ENCODE assay signal across 16 mouse cellular contexts in the genomic region with DNA sequence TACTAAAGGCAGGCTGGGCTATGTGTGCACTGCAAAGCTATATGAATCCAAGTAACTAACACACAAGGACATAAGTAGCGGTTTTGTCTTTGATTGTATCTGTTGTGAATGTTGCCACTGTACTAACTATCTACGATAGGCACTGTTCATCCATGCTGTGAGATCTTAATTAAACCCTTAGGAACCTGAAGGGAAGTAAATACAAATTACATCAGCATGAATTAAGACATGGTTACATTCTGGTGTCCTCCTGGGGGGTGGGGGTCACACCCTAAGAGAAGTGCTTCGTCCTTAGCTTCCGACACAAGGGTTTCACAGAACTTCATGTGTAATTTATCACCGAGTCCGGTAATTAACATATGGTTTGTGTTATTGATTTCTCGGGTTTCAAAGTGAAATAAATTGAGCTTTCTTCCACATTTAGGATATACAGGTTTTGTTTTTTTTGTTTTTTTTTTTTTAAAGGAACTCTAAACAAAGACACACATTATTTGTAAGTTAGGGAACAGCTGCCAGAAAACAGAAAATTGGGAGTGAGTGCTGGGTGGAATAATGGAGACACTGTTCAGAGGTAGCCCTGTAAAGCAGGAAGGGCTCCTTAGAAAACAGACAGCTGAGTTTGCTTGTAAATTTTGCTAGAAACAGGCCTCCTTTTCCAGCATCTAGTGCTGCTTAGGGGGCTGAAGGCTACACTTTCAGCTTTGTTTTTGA. TPM values are rescaled to one million over a fixed set of nuclear protein-coding genes. Genes with fewer than 3 reads are reported as not detected.
DNase-seq lines count a peak whose midpoint lies in the region; ATAC-seq lines count a peak whose summit lies in the region.
"Had no signal": no experiment of that assay in that cellular context is flagged by ENCODE, and none has a peak within 500 bp of the region (broad histone marks: within the 10 kb centered on the region; RNA-seq: fewer than 3 reads in every experiment).

No protein-coding gene starts in this region.

- H3K27ac ChIP-seq in hindbrain, embryonic 13.5 days = peak overlapping the region; percentile 23; the same call in 1 of the 2 replicates
- no peak overlapping the region for H3K27ac ChIP-seq in hindbrain, embryonic 10.5 days
- peak overlapping the region; percentile 60 for H3K27ac ChIP-seq in embryonic facial prominence, embryonic 13.5 days
- no peak overlapping the region for H3K27ac ChIP-seq in kidney, embryonic 16.5 days (ENCODE audit: low read length)
- H3K27ac ChIP-seq in kidney, embryonic 14.5 days (ENCODE audit: low read depth, low read length) = no peak overlapping the region
- H3K27ac ChIP-seq: embryonic facial prominence, embryonic 15.5 days; heart, adult 2 months; intestine, embryonic 15.5 days had no signal

- H3K27me3 ChIP-seq in hindbrain, embryonic 13.5 days = no peaks in the 10 kb centered on the region
- no peaks in the 10 kb centered on the region for H3K27me3 ChIP-seq in hindbrain, embryonic 10.5 days (ENCODE audit: insufficient read depth, poor library complexity, severe bottlenecking)
- no peaks in the 10 kb centered on the region for H3K27me3 ChIP-seq in embryonic facial prominence, embryonic 13.5 days
- H3K27me3 ChIP-seq in kidney, embryonic 16.5 days (ENCODE audit: insufficient read depth, low read length) = no peaks in the 10 kb centered on the region
- H3K27me3 ChIP-seq in kidney, embryonic 14.5 days (ENCODE audit: control insufficient read depth, insufficient read depth, low read length) = no peaks in the 10 kb centered on the region
- H3K27me3 ChIP-seq: embryonic facial prominence, embryonic 15.5 days; intestine, embryonic 15.5 days had no signal

- peaks cover 13% of the 10 kb centered on the region for H3K4me1 ChIP-seq in hindbrain, embryonic 13.5 days (replicated peaks)
- peaks cover 6% of the 10 kb centered on the region for H3K4me1 ChIP-seq in hindbrain, embryonic 10.5 days (replicated peaks)
- peaks cover 9% of the 10 kb centered on the region; the same call in 1 of the 2 replicates for H3K4me1 ChIP-seq in embryonic facial prominence, embryonic 13.5 days
- no peaks in the 10 kb centered on the region for H3K4me1 ChIP-seq in kidney, embryonic 16.5 days (ENCODE audit: insufficient read depth, low read length)
- no peaks in the 10 kb centered on the region for H3K4me1 ChIP-seq in kidney, embryonic 14.5 days (ENCODE audit: control insufficient read depth, insufficient read depth, low read length)
- H3K4me1 ChIP-seq: embryonic facial prominence, embryonic 15.5 days; intestine, embryonic 15.5 days had no signal

- H3K36me3 ChIP-seq in hindbrain, embryonic 13.5 days = no peaks in the 10 kb centered on the region
- H3K36me3 ChIP-seq in hindbrain, embryonic 10.5 days = no peaks in the 10 kb centered on the region
- H3K36me3 ChIP-seq in embryonic facial prominence, embryonic 13.5 days = no peaks in the 10 kb centered on the region
- H3K36me3 ChIP-seq in kidney, embryonic 16.5 days (ENCODE audit: insufficient read depth, low read length) = no peaks in the 10 kb centered on the region
- peaks cover 3% of the 10 kb centered on the region; the same call in 1 of the 2 replicates for H3K36me3 ChIP-seq in kidney, embryonic 14.5 days (ENCODE audit: control insufficient read depth, insufficient read depth, low read length)
- H3K36me3 ChIP-seq: embryonic facial prominence, embryonic 15.5 days; intestine, embryonic 15.5 days had no signal

- 40% methylated on average over 7 of the region's 7 CpGs for WGBS in hindbrain, embryonic 13.5 days
- WGBS in hindbrain, embryonic 10.5 days = 64% methylated on average over 7 of the region's 7 CpGs
- WGBS in embryonic facial prominence, embryonic 13.5 days = 20% methylated on average over 7 of the region's 7 CpGs
- WGBS in kidney, embryonic 16.5 days = 44% methylated on average over 7 of the region's 7 CpGs
- 45% methylated on average over 7 of the region's 7 CpGs for WGBS in kidney, embryonic 14.5 days

- H3K4me2 ChIP-seq in hindbrain, embryonic 13.5 days = no peak overlapping the region
- H3K4me2 ChIP-seq in embryonic facial prominence, embryonic 13.5 days = no peak overlapping the region
- H3K4me2 ChIP-seq in kidney, embryonic 16.5 days (replicated peaks; ENCODE audit: low read depth, low read length) = no peak overlapping the region
- H3K4me2 ChIP-seq in kidney, embryonic 14.5 days (replicated peaks; ENCODE audit: low read depth, low read length) = no peak overlapping the region
- H3K4me2 ChIP-seq: embryonic facial prominence, embryonic 15.5 days; intestine, embryonic 15.5 days had no signal

- ATAC-seq in hindbrain, embryonic 13.5 days (ENCODE audit: low FRiP score) = no peak
- no peak for ATAC-seq in embryonic facial prominence, embryonic 13.5 days (ENCODE audit: insufficient number of reproducible peaks, insufficient read depth, low FRiP score, low TSS enrichment, low read depth)
- ATAC-seq in granulocyte monocyte progenitor cell, adult 5-6 weeks (replicated peaks; ENCODE audit: poor library complexity, severe bottlenecking) = peak; percentile 34
- no peak for ATAC-seq in kidney, embryonic 16.5 days (ENCODE audit: low FRiP score, low TSS enrichment)
- no peak for ATAC-seq in kidney, embryonic 14.5 days (ENCODE audit: low FRiP score, low TSS enrichment)
- ATAC-seq: intestine, embryonic 15.5 days had no signal

- no peaks in the 10 kb centered on the region for H3K9me3 ChIP-seq in hindbrain, embryonic 13.5 days
- no peaks in the 10 kb centered on the region for H3K9me3 ChIP-seq in hindbrain, embryonic 10.5 days
- H3K9me3 ChIP-seq in embryonic facial prominence, embryonic 13.5 days = no peaks in the 10 kb centered on the region
- no peaks in the 10 kb centered on the region for H3K9me3 ChIP-seq in kidney, embryonic 16.5 days (ENCODE audit: low read length)
- no peaks in the 10 kb centered on the region for H3K9me3 ChIP-seq in kidney, embryonic 14.5 days (ENCODE audit: control insufficient read depth, low read length)
- H3K9me3 ChIP-seq: embryonic facial prominence, embryonic 15.5 days; intestine, embryonic 15.5 days had no signal

- no peak for DNase-seq in hindbrain, embryonic 10.5 days (ENCODE audit: low spot score)
- DNase-seq in mesoderm, embryonic 11.5 days (ENCODE audit: low read depth, low spot score) = peak; percentile 28
- no peak for DNase-seq in MN1 (ENCODE audit: low spot score)
- DNase-seq: adrenal gland, adult 8-10 months; B cell, adult 2 months; cerebellum, postnatal 14 days; heart, adult 2 months; heart, postnatal 10 days; kidney, postnatal 4 days had no signal

- H3K9ac ChIP-seq in hindbrain, embryonic 13.5 days = no peak overlapping the region
- no peak overlapping the region for H3K9ac ChIP-seq in embryonic facial prominence, embryonic 13.5 days
- no peak overlapping the region for H3K9ac ChIP-seq in kidney, embryonic 16.5 days (replicated peaks; ENCODE audit: low read length)
- no peak overlapping the region for H3K9ac ChIP-seq in kidney, embryonic 14.5 days (ENCODE audit: low read depth, low read length)
- H3K9ac ChIP-seq: embryonic facial prominence, embryonic 15.5 days; intestine, embryonic 15.5 days had no signal

- no peak overlapping the region for H3K4me3 ChIP-seq in hindbrain, embryonic 13.5 days
- no peak overlapping the region for H3K4me3 ChIP-seq in hindbrain, embryonic 10.5 days
- H3K4me3 ChIP-seq in embryonic facial prominence, embryonic 13.5 days = no peak overlapping the region
- no peak overlapping the region for H3K4me3 ChIP-seq in kidney, embryonic 16.5 days (ENCODE audit: low read length)
- no peak overlapping the region for H3K4me3 ChIP-seq in kidney, embryonic 14.5 days (ENCODE audit: low read length)
- H3K4me3 ChIP-seq: embryonic facial prominence, embryonic 15.5 days; heart, adult 2 months; intestine, embryonic 15.5 days had no signal

RNA-seq across cellular contexts. Expression of a gene that starts 58.7 kb away (rescaled TPM):
- polyA plus RNA-seq in hindbrain, embryonic 13.5 days (2015; fragmentation: Nextera tagmentation; extraction: Ambion mirVana) = 11.8 and 12.3 TPM in 2 replicates
- polyA plus RNA-seq in hindbrain, embryonic 10.5 days (2016; fragmentation: Nextera tagmentation; extraction: Ambion mirVana) = 18.3 and 20.0 TPM in 2 replicates
- 32.4 and 34.5 TPM in 2 replicates for polyA plus RNA-seq in embryonic facial prominence, embryonic 13.5 days (2015; fragmentation: Nextera tagmentation; extraction: Ambion mirVana)
- total RNA-seq in granulocyte monocyte progenitor cell, adult 5-6 weeks (2014; fragmentation: Nextera tagmentation) = 278 and 308 TPM in 2 replicates
- total RNA-seq in granulocyte monocyte progenitor cell, adult 5-6 weeks (2017) = 207 and 253 TPM in 2 replicates
- 16.6 and 21.2 TPM in 2 replicates for polyA plus RNA-seq in kidney, embryonic 16.5 days (2015; fragmentation: Nextera tagmentation; extraction: Ambion mirVana)
- polyA plus RNA-seq in kidney, embryonic 14.5 days (2014; fragmentation: Nextera tagmentation; extraction: Ambion mirVana) = 18.6 and 23.4 TPM in 2 replicates

Comparison
In these comparisons a context has a peak if more than half of its experiments do, and no peak if none do; other contexts are left out.
1. H3K27ac ChIP-seq: peak in hindbrain, embryonic 13.5 days (single experiment) and embryonic facial prominence, embryonic 13.5 days (single experiment); none in hindbrain, embryonic 10.5 days (single experiment), kidney, embryonic 16.5 days (single experiment) and kidney, embryonic 14.5 days (single experiment).